Mouse (Mus musculus): ENCODE measurements around the gene Trpm1. TPM values are rescaled to one million over a fixed set of nuclear protein-coding genes. Genes with fewer than 3 reads are reported as not detected.
A peak's percentile ranks its signal among the peaks of the same experiment; 100 is the strongest.

Gene Trpm1
- polyA plus RNA-seq, 1 experiment from 2014 or later = 0.31 TPM

DNA sequence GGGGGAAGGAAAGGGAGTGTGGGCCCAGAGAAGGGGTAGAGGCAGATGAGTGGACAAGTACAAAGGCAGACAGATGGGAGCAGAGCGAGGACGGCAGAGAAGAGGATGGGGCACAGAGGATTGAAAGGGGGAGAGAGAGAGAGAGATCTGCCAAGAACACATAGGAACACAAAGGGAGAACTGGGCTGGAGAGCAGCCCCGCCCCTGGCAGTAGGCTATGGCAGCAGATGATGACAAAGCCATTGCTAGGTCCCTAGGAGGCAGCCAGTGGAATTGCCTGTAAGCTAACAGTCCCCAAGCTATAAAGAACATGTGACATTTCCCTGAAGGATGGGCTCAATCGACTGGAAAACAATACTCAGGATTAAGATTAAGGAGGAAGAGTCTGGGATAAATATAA lies 121.9 kb downstream of the Trpm1 start:
- no peak overlapping the region for H3K9ac ChIP-seq (ENCODE audit: low read depth, low read length)
- no peaks in the 10 kb centered on the region for H3K36me3 ChIP-seq (ENCODE audit: control insufficient read depth, insufficient read depth, low read length)
- no peaks in the 10 kb centered on the region for H3K9me3 ChIP-seq (replicated peaks; ENCODE audit: control insufficient read depth, low read length)
- WGBS (ENCODE audit: insufficient replicate concordance) = 72% methylated on average over 4 of the region's 4 CpGs
- no peaks in the 10 kb centered on the region for H3K27me3 ChIP-seq (ENCODE audit: control insufficient read depth, insufficient read depth, low read length)
- no peak overlapping the region for H3K27ac ChIP-seq (ENCODE audit: low read depth, low read length)
- H3K4me3 ChIP-seq (ENCODE audit: low read depth, low read length) = no peak overlapping the region
- H3K4me2 ChIP-seq = no peak overlapping the region
- no peaks in the 10 kb centered on the region for H3K4me1 ChIP-seq (ENCODE audit: control insufficient read depth, insufficient read depth, low read length)
- ATAC-seq (replicated peaks; ENCODE audit: insufficient number of reproducible peaks, low FRiP score, low TSS enrichment) = no peak

DNA sequence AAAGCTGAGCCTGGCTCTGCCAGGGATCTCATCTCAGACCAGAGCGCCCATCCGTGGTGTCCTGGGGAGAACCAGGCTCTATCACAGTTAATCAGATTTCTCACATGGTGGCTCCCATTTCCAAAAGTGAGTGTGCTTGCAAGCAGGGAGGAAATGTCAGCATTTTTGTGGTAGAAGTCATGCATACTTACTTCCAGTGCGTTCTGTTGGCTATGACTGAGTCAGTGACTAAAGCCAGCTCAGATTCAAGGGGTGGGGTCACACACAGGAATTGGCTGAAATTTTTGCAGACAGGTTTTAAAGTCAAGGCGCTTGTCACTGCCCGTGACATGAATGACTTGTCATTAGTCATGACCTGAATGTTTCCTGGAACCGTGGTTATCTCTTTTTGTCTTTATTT lies 123.3 kb downstream of the Trpm1 start:
- no peak overlapping the region for H3K4me3 ChIP-seq (ENCODE audit: low read depth, low read length)
- ATAC-seq (replicated peaks; ENCODE audit: insufficient number of reproducible peaks, low FRiP score, low TSS enrichment) = no peak
- WGBS (ENCODE audit: insufficient replicate concordance) = 39% methylated on average over 6 of the region's 6 CpGs

GRCm38 (mm10) chr7:64278526-64278925 lies 124.9 kb downstream of the Trpm1 start:
- ATAC-seq (replicated peaks; ENCODE audit: insufficient number of reproducible peaks, low FRiP score, low TSS enrichment) = no peak
- WGBS (ENCODE audit: insufficient replicate concordance) = 81% methylated on average over 1 of the region's 1 CpGs
- Histone ChIP-seq H3K27ac (ENCODE audit: low read depth, low read length) (no peak overlapping the region), H3K36me3 (ENCODE audit: control insufficient read depth, insufficient read depth, low read length) (no peaks in the 10 kb centered on the region), H3K9me3 (replicated peaks; ENCODE audit: control insufficient read depth, low read length) (no peaks in the 10 kb centered on the region), H3K4me1 (ENCODE audit: control insufficient read depth, insufficient read depth, low read length) (no peaks in the 10 kb centered on the region), H3K9ac (ENCODE audit: low read depth, low read length) (no peak overlapping the region), H3K4me2 (no peak overlapping the region), H3K27me3 (ENCODE audit: control insufficient read depth, insufficient read depth, low read length) (no peaks in the 10 kb centered on the region), H3K4me3 (ENCODE audit: low read depth, low read length) (no peak overlapping the region)

More for the DNA sequence above, 123.3 kb downstream of the Trpm1 start:
- Histone ChIP-seq H3K36me3 (ENCODE audit: control insufficient read depth, insufficient read depth, low read length) (no peaks in the 10 kb centered on the region), H3K27me3 (ENCODE audit: control insufficient read depth, insufficient read depth, low read length) (no peaks in the 10 kb centered on the region), H3K9me3 (replicated peaks; ENCODE audit: control insufficient read depth, low read length) (no peaks in the 10 kb centered on the region), H3K4me1 (ENCODE audit: control insufficient read depth, insufficient read depth, low read length) (no peaks in the 10 kb centered on the region), H3K4me2 (no peak overlapping the region), H3K9ac (ENCODE audit: low read depth, low read length) (no peak overlapping the region), H3K27ac (ENCODE audit: low read depth, low read length) (no peak overlapping the region)

DNA sequence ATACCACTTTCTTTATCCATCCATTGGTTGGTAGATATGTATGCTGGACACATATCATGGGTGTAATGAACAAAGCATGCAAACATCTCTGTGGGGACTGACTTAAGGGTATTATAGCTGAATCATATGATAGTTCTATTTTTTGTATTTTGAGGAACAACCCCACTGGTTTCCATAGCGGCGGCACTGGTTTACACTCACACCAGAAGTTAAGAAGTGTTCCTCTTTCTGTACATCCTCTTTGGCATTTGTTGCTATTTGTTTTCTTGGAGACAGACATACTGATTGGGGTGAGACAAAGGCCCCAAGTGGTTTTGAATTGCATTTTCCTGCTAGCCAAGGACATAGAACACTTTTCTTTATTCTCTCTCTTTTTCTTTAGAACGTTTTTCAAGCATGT lies 125.9 kb downstream of the Trpm1 start:
- Histone ChIP-seq H3K36me3 (ENCODE audit: control insufficient read depth, insufficient read depth, low read length) (no peaks in the 10 kb centered on the region), H3K9me3 (replicated peaks; ENCODE audit: control insufficient read depth, low read length) (no peaks in the 10 kb centered on the region), H3K27ac (ENCODE audit: low read depth, low read length) (no peak overlapping the region), H3K27me3 (ENCODE audit: control insufficient read depth, insufficient read depth, low read length) (no peaks in the 10 kb centered on the region), H3K4me1 (ENCODE audit: control insufficient read depth, insufficient read depth, low read length) (no peaks in the 10 kb centered on the region), H3K4me3 (ENCODE audit: low read depth, low read length) (no peak overlapping the region), H3K9ac (ENCODE audit: low read depth, low read length) (no peak overlapping the region), H3K4me2 (no peak overlapping the region)
- WGBS (ENCODE audit: insufficient replicate concordance) = 78% methylated on average over 3 of the region's 3 CpGs
- no peak for ATAC-seq (replicated peaks; ENCODE audit: insufficient number of reproducible peaks, low FRiP score, low TSS enrichment)

GRCm38 (mm10) chr7:64286566-64286965 lies 132.9 kb downstream of the Trpm1 start:
- no peak overlapping the region for H3K4me3 ChIP-seq (ENCODE audit: low read depth, low read length)

GRCm38 (mm10) chr7:64287414-64288091 lies 133.9 kb downstream of the Trpm1 start, which contains the start of gene Mtmr10:
Gene Mtmr10, plus strand, starts transcription at chr7:64287653.
- H3K27ac ChIP-seq (ENCODE audit: low read depth, low read length) = peak within 1 kb of the TSS; percentile 75
- H3K4me1 ChIP-seq (ENCODE audit: control insufficient read depth, insufficient read depth, low read length) = 0 out of 2 replicates have a peak, but pooled peaks cover 4% of the 10 kb centered on the region
- H3K4me3 ChIP-seq (ENCODE audit: low read depth, low read length) = peak within 1 kb of the TSS; percentile 62
- no peaks in the 10 kb centered on the region for H3K9me3 ChIP-seq (replicated peaks; ENCODE audit: control insufficient read depth, low read length)
- peak within 1 kb of the TSS; percentile 81 for H3K9ac ChIP-seq (ENCODE audit: low read depth, low read length)
- peak; percentile 99 for ATAC-seq (replicated peaks; ENCODE audit: insufficient number of reproducible peaks, low FRiP score, low TSS enrichment)
- peak within 1 kb of the TSS; percentile 78 for H3K4me2 ChIP-seq
- no peaks in the 10 kb centered on the region for H3K36me3 ChIP-seq (ENCODE audit: control insufficient read depth, insufficient read depth, low read length)
- H3K27me3 ChIP-seq (ENCODE audit: control insufficient read depth, insufficient read depth, low read length) = no peaks in the 10 kb centered on the region
- under 1% methylated on average over 72 of the region's 77 CpGs for WGBS (ENCODE audit: insufficient replicate concordance)

More at GRCm38 (mm10) chr7:64286566-64286965, 132.9 kb downstream of the Trpm1 start:
- no peak for ATAC-seq (replicated peaks; ENCODE audit: insufficient number of reproducible peaks, low FRiP score, low TSS enrichment)
- Histone ChIP-seq H3K27ac (ENCODE audit: low read depth, low read length) (no peak overlapping the region), H3K9me3 (replicated peaks; ENCODE audit: control insufficient read depth, low read length) (no peaks in the 10 kb centered on the region), H3K9ac (ENCODE audit: low read depth, low read length) (no peak overlapping the region), H3K27me3 (ENCODE audit: control insufficient read depth, insufficient read depth, low read length) (no peaks in the 10 kb centered on the region), H3K4me2 (peak overlapping the region; percentile 78), H3K4me1 (ENCODE audit: control insufficient read depth, insufficient read depth, low read length) (0 out of 2 replicates have a peak, but pooled peaks cover 4% of the 10 kb centered on the region), H3K36me3 (ENCODE audit: control insufficient read depth, insufficient read depth, low read length) (no peaks in the 10 kb centered on the region)

GRCm38 (mm10) chr7:64289416-64289815 lies 135.8 kb downstream of the Trpm1 start:
- no peak overlapping the region for H3K4me2 ChIP-seq
- H3K4me3 ChIP-seq (ENCODE audit: low read depth, low read length) = no peak overlapping the region
- no peak for ATAC-seq (replicated peaks; ENCODE audit: insufficient number of reproducible peaks, low FRiP score, low TSS enrichment)
- H3K9ac ChIP-seq (ENCODE audit: low read depth, low read length) = no peak overlapping the region
- H3K9me3 ChIP-seq (replicated peaks; ENCODE audit: control insufficient read depth, low read length) = no peaks in the 10 kb centered on the region
- 91% methylated on average over 7 of the region's 7 CpGs for WGBS (ENCODE audit: insufficient replicate concordance)
- no peaks in the 10 kb centered on the region for H3K27me3 ChIP-seq (ENCODE audit: control insufficient read depth, insufficient read depth, low read length)
- H3K4me1 ChIP-seq (ENCODE audit: control insufficient read depth, insufficient read depth, low read length) = 0 out of 2 replicates have a peak, but pooled peaks cover 4% of the 10 kb centered on the region
- H3K27ac ChIP-seq (ENCODE audit: low read depth, low read length) = no peak overlapping the region
- H3K36me3 ChIP-seq (ENCODE audit: control insufficient read depth, insufficient read depth, low read length) = no peaks in the 10 kb centered on the region

DNA sequence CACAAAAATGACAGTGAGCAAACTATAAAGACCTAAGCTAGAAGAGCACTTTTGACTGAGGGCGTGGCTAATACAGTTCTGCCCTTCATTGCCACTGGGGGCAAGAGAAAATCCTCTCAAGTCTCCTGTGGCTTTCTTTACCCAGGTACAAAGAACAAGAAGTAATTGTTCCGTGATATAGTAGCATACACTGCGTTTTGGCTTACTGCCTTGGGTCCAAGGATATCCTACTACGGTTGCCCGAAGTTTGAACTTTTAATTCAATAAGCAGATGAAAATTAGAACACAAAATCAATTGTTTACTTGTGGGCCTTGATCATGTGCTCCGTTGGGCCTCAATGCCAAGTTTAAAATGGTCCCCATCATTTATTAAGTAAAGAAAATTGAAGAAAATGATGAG lies 136.8 kb downstream of the Trpm1 start:
- Histone ChIP-seq H3K4me2 (no peak overlapping the region), H3K9me3 (replicated peaks; ENCODE audit: control insufficient read depth, low read length) (no peaks in the 10 kb centered on the region), H3K4me3 (ENCODE audit: low read depth, low read length) (no peak overlapping the region), H3K36me3 (ENCODE audit: control insufficient read depth, insufficient read depth, low read length) (no peaks in the 10 kb centered on the region), H3K27me3 (ENCODE audit: control insufficient read depth, insufficient read depth, low read length) (no peaks in the 10 kb centered on the region), H3K4me1 (ENCODE audit: control insufficient read depth, insufficient read depth, low read length) (0 out of 2 replicates have a peak, but pooled peaks cover 4% of the 10 kb centered on the region), H3K9ac (ENCODE audit: low read depth, low read length) (no peak overlapping the region), H3K27ac (ENCODE audit: low read depth, low read length) (no peak overlapping the region)
- ATAC-seq (replicated peaks; ENCODE audit: insufficient number of reproducible peaks, low FRiP score, low TSS enrichment) = no peak
- 84% methylated on average over 6 of the region's 6 CpGs for WGBS (ENCODE audit: insufficient replicate concordance)

DNA sequence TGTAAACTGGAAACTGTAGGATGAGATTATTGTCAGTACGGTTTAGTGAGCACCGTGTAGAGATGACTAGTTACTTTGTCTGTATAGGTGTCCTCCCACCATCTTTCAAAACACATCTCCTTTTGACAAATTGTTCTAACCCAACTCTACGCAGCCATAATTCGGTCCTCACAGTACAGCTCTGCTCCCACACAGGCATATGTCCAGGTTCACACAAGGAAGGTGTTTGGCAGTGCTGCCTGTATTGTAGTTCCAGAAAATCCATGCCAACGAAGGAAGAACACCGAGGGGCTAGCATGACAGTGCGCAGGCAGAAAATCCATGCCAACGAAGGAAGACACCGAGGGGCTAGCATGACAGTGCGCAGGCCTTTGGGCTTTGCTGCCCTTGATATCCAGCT lies 138.1 kb downstream of the Trpm1 start:
- ATAC-seq (replicated peaks; ENCODE audit: insufficient number of reproducible peaks, low FRiP score, low TSS enrichment) = no peak
- Histone ChIP-seq H3K9ac (ENCODE audit: low read depth, low read length) (no peak overlapping the region), H3K27me3 (ENCODE audit: control insufficient read depth, insufficient read depth, low read length) (no peaks in the 10 kb centered on the region), H3K36me3 (ENCODE audit: control insufficient read depth, insufficient read depth, low read length) (no peaks in the 10 kb centered on the region), H3K4me3 (ENCODE audit: low read depth, low read length) (no peak overlapping the region), H3K27ac (ENCODE audit: low read depth, low read length) (no peak overlapping the region), H3K4me2 (no peak overlapping the region), H3K9me3 (replicated peaks; ENCODE audit: control insufficient read depth, low read length) (no peaks in the 10 kb centered on the region), H3K4me1 (ENCODE audit: control insufficient read depth, insufficient read depth, low read length) (0 out of 2 replicates have a peak, but pooled peaks cover 3% of the 10 kb centered on the region)
- 91% methylated on average over 10 of the region's 10 CpGs for WGBS (ENCODE audit: insufficient replicate concordance)

Measured in heart, embryonic 11.5 days (tissue).